15 mouse cellular contexts compared by ENCODE assay signal in genomic region chr9:60250403-60250802, GRCm38 (mm10).
"Had no signal": no experiment of that assay in that cellular context is flagged by ENCODE, and none has a peak within 500 bp of the region (broad histone marks: within the 10 kb centered on the region; RNA-seq: fewer than 3 reads in every experiment).

No protein-coding gene starts in this region.

- H3K4me1 ChIP-seq: liver, embryonic 15.5 days; midbrain, embryonic 15.5 days; neural tube, embryonic 12.5 days; stomach, embryonic 15.5 days had no signal

- H3K36me3 ChIP-seq: liver, embryonic 15.5 days; midbrain, embryonic 13.5 days; midbrain, embryonic 15.5 days; neural tube, embryonic 12.5 days; stomach, embryonic 15.5 days had no signal

- H3K4me2 ChIP-seq: liver, embryonic 15.5 days; lung, embryonic 14.5 days; midbrain, embryonic 13.5 days; midbrain, embryonic 15.5 days; neural tube, embryonic 12.5 days; stomach, embryonic 15.5 days had no signal

- H3K9me3 ChIP-seq: liver, embryonic 15.5 days; midbrain, embryonic 13.5 days; midbrain, embryonic 15.5 days; neural tube, embryonic 12.5 days; stomach, embryonic 15.5 days had no signal

- DNase-seq: lung, adult 18-20 months; lung, embryonic 14.5 days; lung, postnatal 10 days; lung, postnatal 4 days; right cerebral cortex, postnatal 14 days; thymus, adult 2 months; thymus, postnatal 25 days; thymus, postnatal 4 days had no signal

- H3K27ac ChIP-seq: liver, embryonic 15.5 days; midbrain, embryonic 13.5 days; midbrain, embryonic 15.5 days; neural tube, embryonic 12.5 days; stomach, embryonic 15.5 days; stomach, postnatal 0 days had no signal

- H3K27me3 ChIP-seq: liver, embryonic 15.5 days; midbrain, embryonic 15.5 days; neural tube, embryonic 12.5 days; stomach, embryonic 15.5 days had no signal

- H3K9ac ChIP-seq: liver, embryonic 15.5 days; lung, embryonic 14.5 days; midbrain, embryonic 15.5 days; neural tube, embryonic 12.5 days; stomach, embryonic 15.5 days had no signal

- H3K4me3 ChIP-seq: liver, embryonic 15.5 days; megakaryocyte, embryonic 14.5 days; midbrain, embryonic 13.5 days; midbrain, embryonic 15.5 days; neural tube, embryonic 12.5 days; stomach, embryonic 15.5 days had no signal

- ATAC-seq: midbrain, embryonic 13.5 days; midbrain, embryonic 15.5 days had no signal
